8 mouse cellular contexts compared by ENCODE assay signal in genomic region chr15:93089347-93089746, GRCm38 (mm10).
DNase-seq lines count a peak whose midpoint lies in the region; ATAC-seq and TF ChIP-seq lines count a peak whose summit lies in the region.

No protein-coding gene starts in this region.

- POLR2A ChIA-PET in Patski (lab: Charles Lee), result no interaction called here

- H3K27me3 ChIP-seq in Patski, result peaks cover 14% of the 10 kb centered on the region

- peak; percentile 48 for TF ChIP-seq CTCF in Patski (IDR thresholded peaks at IDR 0.05)

- no peak for ATAC-seq in CD4-positive, CD25-positive, alpha-beta regulatory T cell, adult 4 months
- no peak for ATAC-seq in Patski

- CTCF ChIA-PET in Patski (lab: Charles Lee), result no interaction called here

- peak; percentile 62 for DNase-seq in CD4-positive, CD25-positive, alpha-beta regulatory T cell, adult 2 months (ENCODE audit: low read depth, low spot score)
- no peak for DNase-seq in Patski (ENCODE audit: low read depth, low spot score)
- peak; percentile 69 to 83 for DNase-seq in cerebellum, postnatal 14 days
- peak; percentile 55 for DNase-seq in gastrocnemius, postnatal 14 days
- DNase-seq in layer of hippocampus, adult 9-11 months, result peak; percentile 39
- DNase-seq in lung, postnatal 4 days, result peak; percentile 45 to 56
- peak; percentile 8 to 16 for DNase-seq in spleen, postnatal 14 days (ENCODE audit: low spot score in 2 of 2)

- in situ Hi-C loops in Patski (cut with MboI; ENCODE audit: low pct_unique_long_range_greater_than_20kb), result no loop called here

- intact Hi-C loops in gastrocnemius, postnatal 14 days (cut with DNase I; ENCODE audit: low total_unique reads), result no loop called here
